Comparison of ENCODE assay signal across 17 mouse cellular contexts in the genomic region with DNA sequence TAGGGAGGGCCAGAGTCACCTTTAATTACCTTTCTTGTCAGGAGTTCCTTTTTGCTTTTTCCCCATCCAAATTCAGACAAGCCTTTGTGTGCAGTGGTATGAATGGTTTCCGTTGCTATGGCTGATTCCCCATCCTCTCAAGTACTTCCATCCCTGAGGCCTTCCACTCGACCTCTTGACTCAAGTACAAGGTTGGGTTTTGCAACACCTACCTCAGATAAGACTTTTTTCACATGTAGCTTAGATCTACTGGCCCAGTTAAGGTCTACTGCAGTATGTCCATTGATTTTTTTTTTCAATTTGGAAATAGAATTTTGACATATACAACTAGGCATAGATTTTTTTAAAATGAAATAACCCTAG. TPM values are rescaled to one million over a fixed set of nuclear protein-coding genes. Genes with fewer than 3 reads are reported as not detected.
"Had no signal": no experiment of that assay in that cellular context is flagged by ENCODE, and none has a peak within 500 bp of the region (broad histone marks: within the 10 kb centered on the region; RNA-seq: fewer than 3 reads in every experiment).

No protein-coding gene starts in this region.

- H3K9ac ChIP-seq: limb, embryonic 13.5 days; liver, embryonic 12.5 days; liver, embryonic 15.5 days; lung, embryonic 15.5 days had no signal

- DNase-seq: kidney, adult 18-20 months; kidney, adult 9 months; kidney, postnatal 14 days; kidney, postnatal 4 days; liver; midbrain, embryonic 14.5 days; thymus, adult 18-20 months; thymus, postnatal 36 days had no signal

- H3K27ac ChIP-seq: limb, embryonic 10.5 days; limb, embryonic 13.5 days; liver, embryonic 15.5 days; lung, embryonic 15.5 days had no signal

- H3K27me3 ChIP-seq: limb, embryonic 13.5 days; liver, embryonic 12.5 days; liver, embryonic 15.5 days; lung, embryonic 15.5 days had no signal

- ATAC-seq: intestine, embryonic 16.5 days; liver, embryonic 12.5 days had no signal

- H3K4me2 ChIP-seq: limb, embryonic 13.5 days; liver, embryonic 12.5 days; liver, embryonic 15.5 days; lung, embryonic 15.5 days; midbrain, embryonic 11.5 days had no signal

- H3K36me3 ChIP-seq: limb, embryonic 10.5 days; limb, embryonic 13.5 days; liver, embryonic 12.5 days; liver, embryonic 15.5 days; lung, embryonic 15.5 days had no signal

- H3K4me3 ChIP-seq: limb, embryonic 10.5 days; limb, embryonic 13.5 days; liver, embryonic 12.5 days; liver, embryonic 15.5 days; lung, embryonic 15.5 days had no signal

- H3K9me3 ChIP-seq: limb, embryonic 10.5 days; limb, embryonic 13.5 days; liver, embryonic 12.5 days; liver, embryonic 15.5 days; lung, embryonic 15.5 days had no signal

RNA-seq across cellular contexts. Expression of a gene that starts 12.1 kb away (rescaled TPM):
- polyA plus RNA-seq: limb, embryonic 13.5 days; midbrain, embryonic 14.5 days; midbrain, postnatal 0 days; neural tube, embryonic 11.5 days had no signal
